Mouse (Mus musculus) limb, embryonic 11.5 days (tissue): Measurements from ENCODE around the gene Trabd2b. TPM values are rescaled to one million over a fixed set of nuclear protein-coding genes. Genes with fewer than 3 reads are reported as not detected.

Source experiments
- ATAC-seq: fragments of 200-750 bp; cut with Nextera tagmentation; 2 replicates; pipeline ENCODE4 v1.8.0; 2017; ENCODE audit warnings: low read depth; ENCODE audit not compliant: insufficient number of reproducible peaks, low FRiP score, low TSS enrichment
- DNase-seq: peaks from one replicate; pipeline ENCODE4 v3.0.0-alpha.2; 2015; ENCODE audit warnings: low spot score
- H3K27ac ChIP-seq: fragments of 300-500 bp; sonication (generic); replicated peaks from 2 replicates; pipeline ENCODE4 v1.5.1; 2014; ENCODE audit warnings: low read depth, mild to moderate bottlenecking, low read length
- H3K27me3 ChIP-seq: fragments of 300-500 bp; sonication (generic); 2 replicates; pipeline ENCODE4 v1.6.1; 2014; ENCODE audit warnings: mild to moderate bottlenecking, low read length, mixed read lengths; ENCODE audit not compliant: control insufficient read depth, insufficient read depth
- H3K36me3 ChIP-seq: fragments of 300-500 bp; sonication (generic); 2 replicates; pipeline ENCODE4 v1.6.1; 2014; ENCODE audit warnings: mild to moderate bottlenecking, low read length, moderate library complexity, mixed read lengths; ENCODE audit not compliant: control insufficient read depth, insufficient read depth
- H3K4me1 ChIP-seq: fragments of 300-500 bp; sonication (generic); 2 replicates; pipeline ENCODE4 v1.6.1; 2014; ENCODE audit warnings: low read length, mixed read lengths; ENCODE audit not compliant: control insufficient read depth, insufficient read depth
- H3K4me2 ChIP-seq: fragments of 300-500 bp; sonication (generic); 2 replicates; pipeline ENCODE4 v1.6.1; 2014; ENCODE audit warnings: low read depth, mild to moderate bottlenecking, moderate library complexity; ENCODE audit not compliant: severe bottlenecking
- H3K4me3 ChIP-seq: fragments of 300-500 bp; sonication (generic); 2 replicates; pipeline ENCODE4 v1.5.1; 2014; ENCODE audit warnings: low read depth, low read length
- H3K9ac ChIP-seq: fragments of 300-500 bp; sonication (generic); 2 replicates; pipeline ENCODE4 v1.6.1; 2014; ENCODE audit warnings: mild to moderate bottlenecking, low read length
- H3K9me3 ChIP-seq: fragments of 300-500 bp; sonication (generic); 2 replicates; pipeline ENCODE4 v1.6.1; 2016; ENCODE audit warnings: low read length; ENCODE audit not compliant: control insufficient read depth
- WGBS: fragments of 180-500 bp; shearing (Covaris S2); extraction: QIAGEN DNeasy Blood & Tissue Kit; methylation state at CpG from one replicate; pipeline ENCODE4 v1.1.7; 2014; 5-methylcytosine and 5-hydroxymethylcytosine counted together
- polyA plus RNA-seq: library from polyadenylated mRNA; unstranded; fragments of >200 nt; fragmentation: Nextera tagmentation; extraction: Ambion mirVana; gene quantifications from 2 replicates; pipeline ENCODE4 v1.2.1, GENCODE M21; 2014

The Trabd2b gene
- polyA plus RNA-seq, 1 experiment from 2014 or later: 0.33 TPM

DNA sequence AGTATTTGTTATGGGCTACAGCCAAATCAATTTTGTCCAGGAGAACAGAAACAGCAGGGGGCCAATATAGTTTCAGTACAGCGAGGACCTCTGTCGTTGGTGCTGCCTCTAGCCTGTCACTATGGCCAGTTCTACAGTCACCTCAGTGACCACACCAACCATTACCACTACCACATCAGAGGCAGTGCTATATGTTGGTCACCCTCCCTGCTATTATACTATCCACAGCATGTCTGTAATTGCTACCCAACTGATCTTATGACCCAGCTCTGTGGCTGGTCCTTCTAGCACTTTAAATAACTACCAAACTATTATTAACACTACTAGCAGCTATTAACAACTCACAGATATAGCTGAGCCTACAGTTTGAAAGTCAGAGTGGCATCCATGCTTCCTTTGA, 87.5 kb downstream of the Trabd2b start:
- 74% methylated on average over 2 of the region's 2 CpGs for WGBS
- H3K4me3 ChIP-seq: no peak overlapping the region
- ATAC-seq: no peak

GRCm38 (mm10) chr4:114495688-114496426, 89.3 kb downstream of the Trabd2b start:
- Histone ChIP-seq H3K27me3 (peaks cover 25% of the 10 kb centered on the region), H3K4me3 (no peak overlapping the region), H3K4me1 (peaks cover 5% of the 10 kb centered on the region; the same call in 1 of the 2 replicates), H3K36me3 (no peaks in the 10 kb centered on the region), H3K9me3 (no peaks in the 10 kb centered on the region), H3K4me2 (no peak overlapping the region), H3K9ac (no peak overlapping the region), H3K27ac (no peak overlapping the region)
- no peak for DNase-seq
- no peak for ATAC-seq
- 53% methylated on average over 4 of the region's 4 CpGs for WGBS

More for the DNA sequence above, 87.5 kb downstream of the Trabd2b start:
- Histone ChIP-seq H3K4me2 (no peak overlapping the region), H3K4me1 (peaks cover 5% of the 10 kb centered on the region; the same call in 1 of the 2 replicates), H3K36me3 (no peaks in the 10 kb centered on the region), H3K27me3 (peaks cover 27% of the 10 kb centered on the region), H3K27ac (no peak overlapping the region), H3K9ac (no peak overlapping the region), H3K9me3 (no peaks in the 10 kb centered on the region)
- no peak for DNase-seq

GRCm38 (mm10) chr4:114499650-114500049, 93.1 kb downstream of the Trabd2b start:
- no peak for ATAC-seq
- Histone ChIP-seq H3K4me1 (peaks cover 3% of the 10 kb centered on the region; the same call in 1 of the 2 replicates), H3K36me3 (no peaks in the 10 kb centered on the region), H3K27ac (no peak overlapping the region), H3K9ac (no peak overlapping the region), H3K9me3 (no peaks in the 10 kb centered on the region), H3K4me3 (no peak overlapping the region), H3K4me2 (no peak overlapping the region), H3K27me3 (peaks cover 16% of the 10 kb centered on the region)
- DNase-seq: no peak
- 91% methylated on average over 1 of the region's 1 CpGs for WGBS

DNA sequence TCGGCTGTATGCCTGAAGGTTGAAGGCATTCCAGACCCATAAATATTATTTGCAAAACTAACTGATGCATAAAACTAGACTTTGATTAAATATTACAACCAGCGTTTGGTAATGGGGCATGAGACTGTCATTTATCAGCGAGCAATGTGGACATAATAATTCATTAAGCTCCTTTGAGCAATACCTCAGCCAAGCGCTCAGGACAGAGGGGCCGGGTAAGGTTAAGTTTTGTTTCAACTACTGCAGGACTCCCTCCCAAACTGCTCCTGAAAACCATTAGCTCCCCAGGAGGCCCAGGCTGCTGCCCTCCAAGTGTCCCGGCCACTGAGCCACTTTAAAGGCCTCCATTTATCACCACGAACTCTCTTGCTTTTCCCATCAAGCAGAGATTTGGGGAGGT, 93.8 kb downstream of the Trabd2b start:
- ATAC-seq (no peak), DNase-seq (no peak)
- Histone ChIP-seq H3K4me3 (no peak overlapping the region), H3K27me3 (peaks cover 15% of the 10 kb centered on the region), H3K9me3 (no peaks in the 10 kb centered on the region), H3K9ac (no peak overlapping the region), H3K4me2 (no peak overlapping the region), H3K27ac (no peak overlapping the region), H3K4me1 (peaks cover 6% of the 10 kb centered on the region; the same call in 1 of the 2 replicates), H3K36me3 (no peaks in the 10 kb centered on the region)
- WGBS: 47% methylated on average over 7 of the region's 7 CpGs

DNA sequence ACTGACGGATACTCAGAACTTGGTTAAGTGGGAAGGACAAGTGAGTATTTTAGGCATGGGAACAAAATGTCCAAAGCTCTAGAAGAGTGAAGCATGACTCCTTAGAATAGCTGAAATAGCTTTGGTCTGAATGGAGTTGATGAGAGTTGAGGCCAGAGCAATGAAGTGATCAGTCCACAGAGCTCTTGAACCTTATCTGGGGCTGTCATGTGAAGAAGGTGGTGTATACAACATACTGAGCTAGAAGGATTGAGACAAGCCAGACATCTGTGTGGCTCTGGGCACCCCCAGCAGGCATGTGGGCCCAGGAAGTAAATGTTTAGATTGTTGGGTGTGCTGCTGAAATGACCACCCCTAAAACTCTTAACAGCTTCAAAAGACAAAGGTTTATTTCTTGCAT, 94.5 kb downstream of the Trabd2b start:
- H3K4me2 ChIP-seq: no peak overlapping the region
- H3K9me3 ChIP-seq: no peaks in the 10 kb centered on the region
- H3K27me3 ChIP-seq: peaks cover 8% of the 10 kb centered on the region
- no peaks in the 10 kb centered on the region for H3K36me3 ChIP-seq
- WGBS: 82% methylated on average over 1 of the region's 1 CpGs
- DNase-seq (no peak), ATAC-seq (no peak)
- no peak overlapping the region for H3K27ac ChIP-seq
- no peak overlapping the region for H3K4me3 ChIP-seq
- H3K4me1 ChIP-seq: peaks cover 6% of the 10 kb centered on the region; the same call in 1 of the 2 replicates
- no peak overlapping the region for H3K9ac ChIP-seq

DNA sequence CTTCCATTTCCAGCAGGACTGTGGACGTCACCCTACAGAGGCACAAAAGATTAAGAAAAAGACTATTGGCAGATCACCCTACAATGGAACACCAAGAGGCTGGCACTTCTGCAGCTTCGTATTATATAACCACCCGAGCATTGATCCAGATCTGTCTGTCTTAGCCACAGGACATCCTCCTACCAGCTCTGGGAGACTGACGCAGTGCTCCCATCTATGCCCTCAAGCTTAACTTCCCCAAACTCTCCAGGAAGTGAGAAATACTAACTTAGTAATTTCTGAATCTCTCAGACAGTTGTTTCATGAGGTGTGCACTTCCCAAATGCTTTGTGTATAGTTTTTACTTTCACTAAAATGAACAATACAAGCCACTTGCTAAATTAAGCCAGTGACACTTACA, 95.1 kb downstream of the Trabd2b start:
- DNase-seq (no peak), ATAC-seq (no peak)
- H3K9me3 ChIP-seq: no peaks in the 10 kb centered on the region
- H3K4me2 ChIP-seq: no peak overlapping the region
- H3K4me1 ChIP-seq: peaks cover 6% of the 10 kb centered on the region; the same call in 1 of the 2 replicates
- peaks cover 3% of the 10 kb centered on the region; the same call in 1 of the 2 replicates for H3K27me3 ChIP-seq
- no peaks in the 10 kb centered on the region for H3K36me3 ChIP-seq
- no peak overlapping the region for H3K9ac ChIP-seq
- 83% methylated on average over 4 of the region's 4 CpGs for WGBS
- no peak overlapping the region for H3K27ac ChIP-seq
- H3K4me3 ChIP-seq: no peak overlapping the region

- no peak overlapping the region for H3K27ac ChIP-seq
- ATAC-seq: peak; percentile 31; the same call in 1 of the 2 replicates
- H3K9ac ChIP-seq: no peak overlapping the region
- no peaks in the 10 kb centered on the region for H3K36me3 ChIP-seq
- H3K4me3 ChIP-seq: no peak overlapping the region
- H3K4me2 ChIP-seq: no peak overlapping the region
- H3K9me3 ChIP-seq: no peaks in the 10 kb centered on the region
- 51% methylated on average over 11 of the region's 11 CpGs for WGBS
- DNase-seq: no peak
- peaks cover 6% of the 10 kb centered on the region; the same call in 1 of the 2 replicates for H3K4me1 ChIP-seq
- H3K27me3 ChIP-seq: no peaks in the 10 kb centered on the region
Measured at GRCm38 (mm10) chr4:114504227-114505041, 97.9 kb downstream of the Trabd2b start.

DNA sequence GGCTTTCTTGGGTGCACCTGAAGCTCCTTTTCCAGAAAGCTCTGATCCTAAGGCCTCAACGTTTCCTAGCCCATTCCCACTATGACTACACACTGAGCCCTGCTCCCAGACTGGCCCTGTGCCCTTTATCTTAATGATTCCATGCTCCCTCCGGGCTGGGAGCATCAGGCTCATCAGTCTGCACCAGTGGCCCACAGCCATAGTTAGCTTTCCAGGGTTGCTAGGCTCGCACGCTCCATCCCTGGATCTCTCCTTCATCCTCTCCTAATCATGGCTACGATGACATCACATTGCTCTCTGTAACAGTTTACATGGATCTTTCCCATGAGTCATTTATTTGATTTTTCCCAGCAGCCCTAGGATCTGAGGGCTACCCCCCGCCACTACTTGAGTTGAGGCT, 103.1 kb downstream of the Trabd2b start:
- no peak overlapping the region for H3K9ac ChIP-seq
- H3K4me1 ChIP-seq: peaks cover 3% of the 10 kb centered on the region; the same call in 1 of the 2 replicates
- ATAC-seq (no peak), DNase-seq (no peak)
- no peaks in the 10 kb centered on the region for H3K36me3 ChIP-seq
- no peaks in the 10 kb centered on the region for H3K27me3 ChIP-seq
- no peak overlapping the region for H3K27ac ChIP-seq
- 86% methylated on average over 6 of the region's 6 CpGs for WGBS
- H3K4me2 ChIP-seq: no peak overlapping the region
- H3K4me3 ChIP-seq: no peak overlapping the region
- no peaks in the 10 kb centered on the region for H3K9me3 ChIP-seq
